Mouse (Mus musculus) neutrophil, adult 59 days (primary cell): ENCODE results near the gene Ttc41. TPM values are rescaled to one million over a fixed set of nuclear protein-coding genes. Genes with fewer than 3 reads are reported as not detected.

ENCODE experiments used
- total RNA-seq, 2 experiments: library from RNA; stranded (reverse); gene quantifications; 1 replicate in 1 of 2; 2 replicates in 1 of 2; pipeline ENCODE4 v1.2.4; 2023

Gene Ttc41
- 1 to 10 TPM in 1 of 2 experiments, under 1 TPM in 1; 0.75 to 1.5 TPM for total RNA-seq

GRCm38 (mm10) chr10:86705318-86705921, at the start of gene Ttc41, which contains the start of gene Hsp90b1:
TSS of gene Ttc41 (plus strand) at chr10:86705811.
TSS of gene Hsp90b1 (minus strand) at chr10:86705509.

GRCm38 (mm10) chr10:86763672-86764071, 58.1 kb downstream of the Ttc41 start, which contains the start of gene Gm49358:
TSS of gene Gm49358 (plus strand) at chr10:86763972.

DNA sequence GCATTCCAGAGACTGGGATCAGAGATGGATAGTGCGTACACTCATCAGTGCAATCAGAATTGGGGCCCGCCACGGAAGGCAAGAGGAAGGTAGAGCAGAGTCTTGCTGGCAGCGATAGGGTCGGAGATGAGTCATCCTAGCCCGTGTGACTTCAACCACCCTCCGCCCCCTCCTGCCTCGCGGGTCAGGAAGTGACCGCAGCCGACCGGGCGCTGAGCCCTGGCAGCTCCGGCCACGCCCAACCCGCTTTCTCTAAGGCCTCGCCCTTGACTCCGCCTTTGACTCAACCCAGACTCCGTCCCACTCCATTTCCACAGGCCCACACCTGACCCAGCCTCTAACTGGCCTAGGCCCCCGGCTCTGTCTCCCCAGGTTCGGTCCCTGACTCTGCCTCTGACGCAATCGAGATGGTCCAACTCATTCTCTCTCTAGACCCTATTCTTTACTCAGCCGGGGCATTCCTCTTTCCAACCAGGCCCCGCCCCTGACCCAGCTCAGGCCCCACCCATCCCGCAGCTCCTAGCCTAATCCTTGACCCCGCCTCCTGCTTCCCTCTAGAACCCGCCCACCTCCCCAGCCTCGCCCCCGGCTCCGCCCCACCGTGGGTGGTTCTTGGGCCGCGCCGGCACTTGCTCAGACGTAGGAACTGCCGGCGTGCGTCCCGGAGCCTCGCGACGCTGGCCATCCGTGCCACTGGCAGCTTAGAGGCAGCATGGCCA, 72.9 kb downstream of the Ttc41 start, which contains the start of gene Nt5dc3:
TSS of gene Nt5dc3 (plus strand) at position 608 of the 719 bp plus-strand sequence.

Other genes with a start within 250 kb of the Ttc41 start
- gene Syn3, start 206.9 kb upstream of the Ttc41 start, total RNA-seq = not detected
- gene Hsp90b1, start 302 bp upstream of the Ttc41 start, total RNA-seq = 100 to 1,000 TPM; 204 to 219 TPM
- 1 to 10 TPM in 1 of 2 experiments, under 1 TPM in 1; 0.64 to 2.3 TPM for gene Gm49358, start 58.2 kb downstream of the Ttc41 start, total RNA-seq
- 1 to 10 TPM; 3.8 to 4.6 TPM for gene Nt5dc3, start 73.2 kb downstream of the Ttc41 start, total RNA-seq